Mouse (Mus musculus) MEL (cell line): Measurements from ENCODE around the gene Olfr1051.

Source experiments
- EP300 ChIP-seq, 2 experiments: IDR thresholded peaks; 2 replicates each; pipeline ENCODE4 v1.6.1; 2011; ENCODE audit warnings: improper control_type of control experiment in 2 of 2, low read length in 2 of 2, low read depth in 1 of 2, mild to moderate bottlenecking in 1 of 2
- POLR2A ChIP-seq, 2 experiments: IDR thresholded peaks; 2 replicates each; pipeline ENCODE4 v1.6.1; 2011 to 2012; ENCODE audit warnings: low read length in 2 of 2, mild to moderate bottlenecking in 2 of 2, control low read depth in 1 of 2, improper control_type of control experiment in 1 of 2, low read depth in 1 of 2, moderate library complexity in 1 of 2; ENCODE audit not compliant: control insufficient read depth in 1 of 2, insufficient read depth in 1 of 2, poor library complexity in 1 of 2

DNA sequence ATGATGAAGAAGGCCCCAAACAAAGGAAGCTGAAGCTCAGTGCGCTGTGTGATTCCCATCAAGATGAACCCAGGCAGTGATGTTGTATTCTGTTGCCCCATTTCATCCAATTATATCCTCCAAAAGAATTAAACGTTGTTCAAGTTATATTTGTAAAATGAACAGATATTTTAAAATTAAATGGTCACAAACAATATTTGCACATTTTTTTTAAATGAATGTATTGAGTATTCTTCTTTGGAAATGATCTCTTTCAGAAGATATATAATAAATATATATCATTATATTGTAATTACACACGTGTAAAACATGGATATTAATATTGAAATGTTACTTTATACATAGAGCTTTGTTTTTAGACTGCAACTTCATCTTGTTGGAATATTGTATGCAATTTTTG lies 36.3 kb upstream of the Olfr1051 start, which contains the start of gene Olfr1053:
- TF ChIP-seq EP300 (IDR thresholded peaks at IDR 0.05; ENCODE audit: low read depth in 1 of 2, low read length in 2 of 2) (no peak), POLR2A (IDR thresholded peaks at IDR 0.05; ENCODE audit: control insufficient read depth in 1 of 2, insufficient read depth in 1 of 2, low read depth in 1 of 2, low read length in 2 of 2, poor library complexity in 1 of 2) (no peak)
